Mouse (Mus musculus): ENCODE data around the gene Ermap. TPM values are rescaled to one million over a fixed set of nuclear protein-coding genes. Genes with fewer than 3 reads are reported as not detected.

The Ermap gene
- not detected for polyA plus RNA-seq (2014; fragmentation: Illumina TruSeq; extraction: RNeasy Lipid Tissue Mini Kit (QIAGEN cat#74804); ENCODE audit: low read depth, low replicate concordance)

GRCm38 (mm10) chr4:119189864-119190263 lies at the start of gene Ermap:
Gene Ermap (minus strand): TSS chr4:119190011.

GRCm38 (mm10) chr4:119232410-119233255 lies 42.8 kb upstream of the Ermap start, which contains the start of the genes AU022252 and P3h1:
Gene AU022252 (minus strand): TSS chr4:119232712.
Gene P3h1 (plus strand): TSS chr4:119232915.

GRCm38 (mm10) chr4:119218169-119218568 lies 28.4 kb upstream of the Ermap start, which contains the start of gene Tmem269:
Gene Tmem269 (minus strand): TSS chr4:119218217.

GRCm38 (mm10) chr4:119194909-119195581 lies 5.2 kb upstream of the Ermap start, which contains the start of gene Svbp:
Gene Svbp (plus strand): TSS chr4:119195306.

GRCm38 (mm10) chr4:119173851-119174453 lies 15.9 kb downstream of the Ermap start, which contains the start of gene Zfp691:
Gene Zfp691 (minus strand): TSS chr4:119174195.

Other genes with a start within 250 kb of the Ermap start
- not detected for gene Lao1, start 228.4 kb downstream of the Ermap start, polyA plus RNA-seq (2014; fragmentation: Illumina TruSeq; extraction: RNeasy Lipid Tissue Mini Kit (QIAGEN cat#74804); ENCODE audit: low read depth, low replicate concordance)
- 6.3 TPM for gene Slc2a1, start 81.3 kb downstream of the Ermap start, polyA plus RNA-seq (2014; fragmentation: Illumina TruSeq; extraction: RNeasy Lipid Tissue Mini Kit (QIAGEN cat#74804); ENCODE audit: low read depth, low replicate concordance)
- 0.53 TPM for gene Zfp691, start 15.8 kb downstream of the Ermap start, polyA plus RNA-seq (2014; fragmentation: Illumina TruSeq; extraction: RNeasy Lipid Tissue Mini Kit (QIAGEN cat#74804); ENCODE audit: low read depth, low replicate concordance)
- gene Svbp, start 5.3 kb upstream of the Ermap start, polyA plus RNA-seq (2014; fragmentation: Illumina TruSeq; extraction: RNeasy Lipid Tissue Mini Kit (QIAGEN cat#74804); ENCODE audit: low read depth, low replicate concordance), result 11.5 TPM
- gene Tmem269, start 28.2 kb upstream of the Ermap start, polyA plus RNA-seq (2014; fragmentation: Illumina TruSeq; extraction: RNeasy Lipid Tissue Mini Kit (QIAGEN cat#74804); ENCODE audit: low read depth, low replicate concordance), result not detected
- 6.7 TPM for gene AU022252, start 42.7 kb upstream of the Ermap start, polyA plus RNA-seq (2014; fragmentation: Illumina TruSeq; extraction: RNeasy Lipid Tissue Mini Kit (QIAGEN cat#74804); ENCODE audit: low read depth, low replicate concordance)
- gene P3h1, start 42.9 kb upstream of the Ermap start, polyA plus RNA-seq (2014; fragmentation: Illumina TruSeq; extraction: RNeasy Lipid Tissue Mini Kit (QIAGEN cat#74804); ENCODE audit: low read depth, low replicate concordance), result 14.4 TPM
- gene Cldn19, start 65.4 kb upstream of the Ermap start, polyA plus RNA-seq (2014; fragmentation: Illumina TruSeq; extraction: RNeasy Lipid Tissue Mini Kit (QIAGEN cat#74804); ENCODE audit: low read depth, low replicate concordance), result 5.5 TPM
- gene Ybx1, start 104.6 kb upstream of the Ermap start, polyA plus RNA-seq (2014; fragmentation: Illumina TruSeq; extraction: RNeasy Lipid Tissue Mini Kit (QIAGEN cat#74804); ENCODE audit: low read depth, low replicate concordance), result 618 TPM
- 21.3 TPM for gene Ppih, start 130.5 kb upstream of the Ermap start, polyA plus RNA-seq (2014; fragmentation: Illumina TruSeq; extraction: RNeasy Lipid Tissue Mini Kit (QIAGEN cat#74804); ENCODE audit: low read depth, low replicate concordance)
- 4.3 TPM for gene Ccdc30, start 225.5 kb upstream of the Ermap start, polyA plus RNA-seq (2014; fragmentation: Illumina TruSeq; extraction: RNeasy Lipid Tissue Mini Kit (QIAGEN cat#74804); ENCODE audit: low read depth, low replicate concordance)
- gene Ppcs, start 232.4 kb upstream of the Ermap start, polyA plus RNA-seq (2014; fragmentation: Illumina TruSeq; extraction: RNeasy Lipid Tissue Mini Kit (QIAGEN cat#74804); ENCODE audit: low read depth, low replicate concordance), result 50.2 TPM
- 2.2 TPM for gene Zmynd12, start 232.8 kb upstream of the Ermap start, polyA plus RNA-seq (2014; fragmentation: Illumina TruSeq; extraction: RNeasy Lipid Tissue Mini Kit (QIAGEN cat#74804); ENCODE audit: low read depth, low replicate concordance)

All from kidney, adult 10 weeks (tissue).